Mouse (Mus musculus) hindbrain, embryonic 12.5 days (tissue): ENCODE measurements around the gene Dusp8. TPM values are rescaled to one million over a fixed set of nuclear protein-coding genes. Genes with fewer than 3 reads are reported as not detected.

Experiments used
- ATAC-seq: fragments of 200-750 bp; cut with Nextera tagmentation; 2 replicates; pipeline ENCODE4 v1.8.0; 2017; ENCODE audit warnings: moderate TSS enrichment; ENCODE audit not compliant: low FRiP score
- H3K27ac ChIP-seq: fragments of 300-500 bp; sonication (generic); 2 replicates; pipeline ENCODE4 v1.5.1; 2016; ENCODE audit warnings: mild to moderate bottlenecking
- H3K27me3 ChIP-seq: fragments of 300-500 bp; sonication (generic); 2 replicates; pipeline ENCODE4 v1.6.1; 2016; ENCODE audit warnings: mild to moderate bottlenecking
- H3K36me3 ChIP-seq: fragments of 300-500 bp; sonication (generic); 2 replicates; pipeline ENCODE4 v1.6.1; 2016; ENCODE audit warnings: mild to moderate bottlenecking
- H3K4me1 ChIP-seq: fragments of 300-500 bp; sonication (generic); 2 replicates; pipeline ENCODE4 v1.6.1; 2016
- H3K4me2 ChIP-seq: fragments of 300-500 bp; sonication (generic); replicated peaks from 2 replicates; pipeline ENCODE4 v1.6.1; 2016; ENCODE audit warnings: mild to moderate bottlenecking
- H3K4me3 ChIP-seq: fragments of 300-500 bp; sonication (generic); 2 replicates; pipeline ENCODE4 v1.5.1; 2016; ENCODE audit warnings: mild to moderate bottlenecking
- H3K9ac ChIP-seq: fragments of 300-500 bp; sonication (generic); 2 replicates; pipeline ENCODE4 v1.6.1; 2016; ENCODE audit warnings: mild to moderate bottlenecking, moderate library complexity
- H3K9me3 ChIP-seq: fragments of 300-500 bp; sonication (generic); replicated peaks from 2 replicates; pipeline ENCODE4 v1.6.1; 2016; ENCODE audit warnings: mild to moderate bottlenecking
- WGBS: fragments of 180-500 bp; shearing (Covaris S2); methylation state at CpG from one replicate; pipeline ENCODE4 v1.1.7; 2016; 5-methylcytosine and 5-hydroxymethylcytosine counted together
- polyA plus RNA-seq: library from polyadenylated mRNA; unstranded; fragments of >200 nt; fragmentation: Nextera tagmentation; extraction: Ambion mirVana; gene quantifications from 2 replicates; pipeline ENCODE4 v1.2.1, GENCODE M21; 2016

Dusp8 gene
- polyA plus RNA-seq, 1 experiment from 2014 or later: 49.1 TPM

DNA sequence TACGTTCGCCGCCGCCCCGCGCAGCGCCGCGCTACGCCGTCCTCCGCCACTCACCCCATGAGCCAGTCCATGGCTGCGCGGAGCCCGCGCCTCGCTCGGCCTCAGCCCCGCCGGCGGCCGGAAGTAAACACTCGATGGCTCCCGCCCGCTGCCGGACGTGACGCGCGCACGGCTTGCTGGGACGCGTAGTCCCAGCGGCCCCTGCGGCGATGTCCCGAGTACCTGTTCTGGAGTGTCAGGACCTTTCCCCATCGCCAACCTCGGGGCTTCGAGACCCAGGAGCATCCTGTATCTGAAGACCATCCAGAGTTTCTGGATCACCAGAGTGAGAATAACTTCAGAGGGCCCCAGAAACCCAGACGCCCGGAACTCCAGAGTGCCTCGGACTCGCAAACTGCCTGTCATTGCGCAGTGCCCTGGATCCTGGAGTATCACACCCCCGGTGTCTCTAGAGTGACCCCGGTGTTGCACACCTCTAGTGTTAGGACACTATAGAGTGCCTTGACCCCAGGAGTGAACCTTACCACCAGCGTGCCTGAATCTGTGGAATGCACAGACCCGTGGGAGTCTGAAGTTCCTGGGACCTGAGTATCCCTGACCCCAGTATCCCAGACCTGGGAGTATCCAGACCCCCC, 34.6 kb downstream of the Dusp8 start, which contains the start of gene Mob2:
Gene Mob2 (minus strand): TSS at position 135 of the 635 bp plus-strand sequence.
- peaks cover 19% of the 10 kb centered on the region for H3K4me1 ChIP-seq
- no peaks in the 10 kb centered on the region for H3K9me3 ChIP-seq
- ATAC-seq: peak; percentile 93
- peaks cover 8% of the 10 kb centered on the region; the same call in 1 of the 2 replicates for H3K36me3 ChIP-seq
- H3K4me3 ChIP-seq: peak within 1 kb of the TSS; percentile 95
- H3K27me3 ChIP-seq: peaks cover 8% of the 10 kb centered on the region; the same call in 1 of the 2 replicates
- H3K9ac ChIP-seq: peak within 1 kb of the TSS; percentile 93
- WGBS: under 1% methylated on average over 49 of the region's 49 CpGs
- peak within 1 kb of the TSS; percentile 68 for H3K27ac ChIP-seq
- peak within 1 kb of the TSS; percentile 98 for H3K4me2 ChIP-seq

DNA sequence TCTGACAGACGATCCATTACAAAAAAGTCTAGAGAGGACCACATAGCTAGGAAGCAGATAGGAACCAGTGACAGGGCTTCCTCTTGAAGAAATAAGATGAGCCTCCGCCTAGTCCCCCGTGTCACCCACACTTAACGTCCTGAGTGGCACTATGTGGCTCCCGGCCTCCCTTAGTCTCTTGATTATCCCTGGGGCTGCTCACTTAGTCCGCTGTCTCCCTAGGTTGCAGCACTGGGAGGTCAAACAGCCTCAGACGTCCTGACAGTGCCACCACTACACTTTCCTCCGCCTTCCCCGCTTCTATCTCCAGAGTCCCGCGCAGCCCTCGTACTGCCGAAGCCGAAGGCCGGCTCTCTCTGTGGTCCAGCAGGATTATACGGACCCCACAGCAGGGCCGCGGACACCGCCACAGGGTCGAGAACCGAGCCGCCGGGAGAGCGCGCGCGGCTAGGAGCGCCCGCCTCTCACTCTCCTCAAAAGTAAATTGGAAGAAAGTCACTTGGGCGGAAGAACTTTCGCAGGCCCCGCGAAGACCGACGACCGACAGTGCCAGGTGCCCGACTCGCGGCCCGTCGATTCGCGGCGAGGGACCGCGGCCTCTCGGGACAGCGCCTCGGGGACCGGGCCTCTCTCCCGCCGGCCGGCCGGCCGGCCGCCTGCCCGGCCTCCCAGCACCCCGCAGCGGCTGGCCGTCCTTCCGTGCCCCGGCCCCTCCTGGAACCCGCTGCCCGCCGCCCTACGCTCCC, 35.3 kb downstream of the Dusp8 start:
- H3K4me3 ChIP-seq: peak overlapping the region; percentile 95
- WGBS: 2% methylated on average over 59 of the region's 66 CpGs

DNA sequence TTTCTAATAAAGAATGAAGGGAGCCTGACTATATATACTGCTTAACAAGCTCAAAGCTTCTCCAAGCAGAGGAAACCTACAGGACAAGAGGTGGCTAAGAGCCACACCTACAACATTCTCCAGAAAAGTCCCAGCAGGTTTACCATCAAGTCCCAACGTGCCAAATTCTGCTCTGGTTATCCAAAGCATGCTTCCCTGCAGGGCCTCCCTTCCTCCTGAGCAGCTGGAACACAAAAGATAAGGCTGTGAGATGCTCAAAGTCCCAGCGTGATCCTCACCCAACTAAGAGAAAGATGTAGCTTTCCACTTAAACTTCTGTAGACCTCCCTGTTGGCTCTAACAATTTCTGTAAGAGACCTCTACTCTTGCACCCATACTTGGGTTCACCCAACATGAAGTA, 36.6 kb downstream of the Dusp8 start:
- peaks cover 19% of the 10 kb centered on the region for H3K4me1 ChIP-seq
- 72% methylated on average over 2 of the region's 2 CpGs for WGBS
- H3K9ac ChIP-seq: no peak overlapping the region
- H3K36me3 ChIP-seq: peaks cover 16% of the 10 kb centered on the region; the same call in 1 of the 2 replicates
- H3K9me3 ChIP-seq: no peaks in the 10 kb centered on the region
- no peak overlapping the region for H3K4me3 ChIP-seq
- H3K4me2 ChIP-seq: no peak overlapping the region
- no peak for ATAC-seq
- H3K27ac ChIP-seq: no peak overlapping the region
- H3K27me3 ChIP-seq: no peaks in the 10 kb centered on the region

More for the DNA sequence above, 35.3 kb downstream of the Dusp8 start:
- Histone ChIP-seq H3K4me1 (peaks cover 19% of the 10 kb centered on the region), H3K4me2 (peak overlapping the region; percentile 98), H3K27me3 (peaks cover 7% of the 10 kb centered on the region; the same call in 1 of the 2 replicates), H3K36me3 (peaks cover 11% of the 10 kb centered on the region; the same call in 1 of the 2 replicates), H3K9me3 (no peaks in the 10 kb centered on the region), H3K9ac (peak overlapping the region; percentile 93), H3K27ac (peak overlapping the region; percentile 68)
- ATAC-seq: peak; percentile 59

GRCm38 (mm10) chr7:142057121-142057520, 38.5 kb downstream of the Dusp8 start:
- Histone ChIP-seq H3K9ac (no peak overlapping the region), H3K27ac (no peak overlapping the region), H3K36me3 (peaks cover 18% of the 10 kb centered on the region; the same call in 1 of the 2 replicates), H3K27me3 (no peaks in the 10 kb centered on the region), H3K4me2 (no peak overlapping the region), H3K4me1 (peaks cover 19% of the 10 kb centered on the region), H3K4me3 (no peak overlapping the region), H3K9me3 (no peaks in the 10 kb centered on the region)
- WGBS: 93% methylated on average over 1 of the region's 1 CpGs
- ATAC-seq: no peak

- Histone ChIP-seq H3K27ac (no peak overlapping the region), H3K4me2 (no peak overlapping the region), H3K4me1 (peaks cover 18% of the 10 kb centered on the region), H3K36me3 (peaks cover 18% of the 10 kb centered on the region; the same call in 1 of the 2 replicates), H3K27me3 (no peaks in the 10 kb centered on the region), H3K9me3 (no peaks in the 10 kb centered on the region), H3K9ac (no peak overlapping the region), H3K4me3 (no peak overlapping the region)
- ATAC-seq: no peak
- WGBS: 74% methylated on average over 1 of the region's 1 CpGs
Measured at GRCm38 (mm10) chr7:142056601-142057061, 39.0 kb downstream of the Dusp8 start.

- Histone ChIP-seq H3K27me3 (no peaks in the 10 kb centered on the region), H3K4me1 (peaks cover 13% of the 10 kb centered on the region), H3K4me3 (no peak overlapping the region), H3K4me2 (no peak overlapping the region), H3K9me3 (no peaks in the 10 kb centered on the region), H3K27ac (no peak overlapping the region), H3K36me3 (peaks cover 18% of the 10 kb centered on the region; the same call in 1 of the 2 replicates), H3K9ac (no peak overlapping the region)
- ATAC-seq: no peak
- 94% methylated on average over 3 of the region's 3 CpGs for WGBS
Measured at GRCm38 (mm10) chr7:142055431-142055830, 40.2 kb downstream of the Dusp8 start.

DNA sequence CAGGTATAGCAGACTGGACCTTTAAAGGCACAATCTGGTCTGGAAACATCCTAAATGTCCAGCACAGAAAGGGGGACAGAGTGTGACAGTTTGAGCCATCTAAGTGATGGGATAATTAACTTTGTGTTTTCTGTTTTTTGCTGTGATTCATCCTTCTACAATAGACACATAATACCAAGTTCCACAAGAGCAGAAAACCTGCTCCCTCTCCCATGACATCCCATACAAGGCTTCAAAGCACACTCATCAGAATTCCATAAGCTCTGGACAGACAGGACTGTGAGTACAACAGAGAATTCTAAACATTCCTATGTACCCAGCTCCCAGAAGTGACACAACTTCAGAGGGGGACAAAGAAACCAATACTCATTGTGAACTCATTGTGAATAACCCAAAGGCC, 45.1 kb downstream of the Dusp8 start:
- no peak overlapping the region for H3K27ac ChIP-seq
- H3K9me3 ChIP-seq: no peaks in the 10 kb centered on the region
- no peak overlapping the region for H3K4me2 ChIP-seq
- no peak for ATAC-seq
- peaks cover 8% of the 10 kb centered on the region; the same call in 1 of the 2 replicates for H3K36me3 ChIP-seq
- no peak overlapping the region for H3K9ac ChIP-seq
- H3K27me3 ChIP-seq: no peaks in the 10 kb centered on the region
- no peaks in the 10 kb centered on the region for H3K4me1 ChIP-seq
- no peak overlapping the region for H3K4me3 ChIP-seq

DNA sequence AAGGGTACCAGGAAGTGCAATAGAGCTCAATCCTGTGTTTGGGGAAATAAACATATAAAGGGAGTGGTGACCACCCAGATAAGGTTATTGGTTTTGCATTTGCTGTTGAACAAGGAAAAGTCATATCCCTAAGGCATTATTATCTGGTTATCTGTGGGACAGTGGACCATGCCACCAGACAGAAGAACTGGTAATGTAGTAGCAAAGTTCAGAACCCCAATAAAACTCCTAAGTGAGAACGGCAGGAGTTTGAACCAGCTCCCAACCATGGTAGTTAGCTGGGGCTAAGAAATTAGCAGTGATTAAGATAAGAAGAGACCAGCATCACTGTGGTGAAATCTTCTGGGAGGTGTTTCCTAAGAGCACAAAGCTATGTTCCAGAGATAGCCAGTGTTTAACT, 49.7 kb downstream of the Dusp8 start:
- Histone ChIP-seq H3K4me2 (no peak overlapping the region), H3K27me3 (no peaks in the 10 kb centered on the region), H3K4me3 (no peak overlapping the region), H3K27ac (no peak overlapping the region), H3K9ac (no peak overlapping the region), H3K36me3 (no peaks in the 10 kb centered on the region), H3K4me1 (no peaks in the 10 kb centered on the region; the same call in 1 of the 2 replicates), H3K9me3 (no peaks in the 10 kb centered on the region)
- 87% methylated on average over 1 of the region's 1 CpGs for WGBS
- no peak for ATAC-seq

DNA sequence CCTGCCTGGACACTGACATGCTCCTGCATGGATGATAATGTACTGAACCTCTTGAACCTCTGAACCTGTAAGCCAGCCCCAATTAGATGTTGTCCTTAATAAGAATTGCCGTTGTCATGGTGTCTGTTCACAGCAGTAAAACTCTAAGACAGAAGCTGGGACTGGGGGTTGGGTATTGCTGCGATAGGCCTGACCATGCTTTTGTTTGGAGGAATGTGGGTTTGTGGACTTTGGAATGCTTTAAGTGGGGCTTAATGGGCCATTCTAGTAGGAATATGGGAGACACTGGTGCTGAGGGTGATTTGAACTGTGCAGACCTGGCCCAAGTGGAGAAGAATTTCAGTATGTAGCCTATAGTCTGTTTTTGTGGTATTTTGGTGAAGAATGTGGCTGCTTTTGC, 50.3 kb downstream of the Dusp8 start:
- H3K27ac ChIP-seq: no peak overlapping the region
- 35% methylated on average over 2 of the region's 2 CpGs for WGBS
- H3K27me3 ChIP-seq: no peaks in the 10 kb centered on the region
- no peaks in the 10 kb centered on the region for H3K9me3 ChIP-seq
- H3K4me3 ChIP-seq: no peak overlapping the region
- no peaks in the 10 kb centered on the region; the same call in 1 of the 2 replicates for H3K4me1 ChIP-seq
- H3K9ac ChIP-seq: no peak overlapping the region
- no peak for ATAC-seq
- no peak overlapping the region for H3K4me2 ChIP-seq
- H3K36me3 ChIP-seq: no peaks in the 10 kb centered on the region

DNA sequence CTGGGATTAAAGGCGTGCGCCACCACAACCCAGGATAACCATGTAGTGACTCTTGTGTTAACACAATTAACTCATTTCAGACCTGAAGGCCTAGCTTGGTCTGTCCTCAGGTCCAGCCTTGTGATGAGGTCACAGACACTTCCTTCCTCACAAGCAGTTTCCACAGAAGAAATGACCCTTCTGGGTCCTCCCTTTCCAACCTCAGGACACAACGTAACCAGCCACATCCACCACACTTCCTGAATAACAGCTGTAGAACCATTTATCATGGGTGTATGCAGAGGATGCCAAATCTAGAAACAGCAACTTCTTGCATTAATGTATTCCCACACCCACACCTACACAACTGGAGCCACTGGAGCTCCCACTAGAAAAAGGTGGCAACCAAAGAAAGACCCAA, 54.9 kb downstream of the Dusp8 start:
- Histone ChIP-seq H3K4me3 (no peak overlapping the region), H3K4me2 (no peak overlapping the region), H3K9me3 (no peaks in the 10 kb centered on the region), H3K4me1 (no peaks in the 10 kb centered on the region; the same call in 1 of the 2 replicates), H3K36me3 (no peaks in the 10 kb centered on the region), H3K27ac (no peak overlapping the region), H3K9ac (no peak overlapping the region), H3K27me3 (no peaks in the 10 kb centered on the region)
- ATAC-seq: no peak
- WGBS: 93% methylated on average over 3 of the region's 3 CpGs

- Histone ChIP-seq H3K9me3 (no peaks in the 10 kb centered on the region), H3K36me3 (no peaks in the 10 kb centered on the region), H3K27ac (no peak overlapping the region), H3K27me3 (no peaks in the 10 kb centered on the region), H3K9ac (no peak overlapping the region), H3K4me1 (no peaks in the 10 kb centered on the region), H3K4me3 (no peak overlapping the region), H3K4me2 (no peak overlapping the region)
- ATAC-seq: peak; percentile 76
- 79% methylated on average over 4 of the region's 4 CpGs for WGBS
Measured at GRCm38 (mm10) chr7:142037553-142038170, 58.0 kb downstream of the Dusp8 start.
